Mouse (Mus musculus) stomach, postnatal 0 days (tissue): ENCODE data around the gene Lce1i.

Experiments
- CTCF ChIP-seq: IDR thresholded peaks from 2 replicates; pipeline ENCODE4 v1.5.1; 2016; ENCODE audit warnings: antibody characterized with exemption, low read depth, mild to moderate bottlenecking, moderate library complexity
- EP300 ChIP-seq: optimal IDR thresholded peaks from 2 replicates; pipeline ENCODE3; 2016; ENCODE audit warnings: antibody characterized with exemption

- TF ChIP-seq CTCF (no peak), EP300 (no peak)
Measured at GRCm38 (mm10) chr3:92815581-92815980, 36.9 kb upstream of the Lce1i start.
